Comparison of ENCODE assay signal across 18 mouse cellular contexts in the genomic region with DNA sequence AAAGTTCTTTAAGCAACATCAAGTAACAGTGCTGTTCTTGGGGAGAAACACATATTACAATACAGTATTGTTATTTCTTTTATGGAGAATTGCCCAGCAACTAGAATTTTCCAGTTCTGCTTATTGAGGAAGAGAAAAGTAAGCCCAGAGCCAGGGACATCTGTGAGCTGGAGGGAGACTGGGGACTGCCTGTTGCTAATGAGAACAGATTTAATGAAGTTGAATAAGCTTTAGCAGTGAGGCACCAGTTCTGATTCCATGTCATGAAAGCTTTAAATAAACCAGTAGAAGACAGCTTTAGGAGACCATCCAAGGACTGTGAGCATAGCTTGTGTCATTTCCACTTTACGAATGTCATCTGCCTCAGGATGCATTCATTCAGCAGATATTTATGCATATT.
"Had no signal": no experiment of that assay in that cellular context is flagged by ENCODE, and none has a peak within 500 bp of the region (broad histone marks: within the 10 kb centered on the region; RNA-seq: fewer than 3 reads in every experiment).

No protein-coding gene starts in this region.

- H3K27ac ChIP-seq: lung, embryonic 15.5 days; macrophage; midbrain, embryonic 12.5 days; neural tube, embryonic 12.5 days; stomach, embryonic 15.5 days; stomach, postnatal 0 days had no signal

- H3K4me2 ChIP-seq: lung, embryonic 15.5 days; midbrain, embryonic 12.5 days; neural tube, embryonic 12.5 days; stomach, embryonic 15.5 days had no signal

- H3K27me3 ChIP-seq: lung, embryonic 15.5 days; megakaryocyte, embryonic 14.5 days; midbrain, embryonic 12.5 days; neural tube, embryonic 12.5 days; stomach, embryonic 15.5 days had no signal

- H3K4me3 ChIP-seq: lung, embryonic 15.5 days; megakaryocyte, embryonic 14.5 days; midbrain, embryonic 12.5 days; neural tube, embryonic 12.5 days; stomach, embryonic 15.5 days had no signal

- H3K9me3 ChIP-seq: lung, embryonic 15.5 days; megakaryocyte, embryonic 14.5 days; midbrain, embryonic 12.5 days; neural tube, embryonic 12.5 days; stomach, embryonic 15.5 days had no signal

- DNase-seq: liver, postnatal 0 days; lung, adult 2 months; lung, postnatal 14 days; lung, postnatal 36 days; midbrain, embryonic 14.5 days; right cerebral cortex, postnatal 14 days; thymus, adult 2 months; thymus, postnatal 25 days; thymus, postnatal 4 days had no signal

- H3K9ac ChIP-seq: liver, postnatal 0 days; lung, embryonic 15.5 days; midbrain, embryonic 12.5 days; neural tube, embryonic 12.5 days; stomach, embryonic 15.5 days had no signal

- ATAC-seq: liver, postnatal 0 days; lung, postnatal 0 days; midbrain, embryonic 16.5 days had no signal

- H3K4me1 ChIP-seq: lung, embryonic 15.5 days; midbrain, embryonic 12.5 days; neural tube, embryonic 12.5 days; stomach, embryonic 15.5 days had no signal

- H3K36me3 ChIP-seq: lung, embryonic 15.5 days; midbrain, embryonic 12.5 days; neural tube, embryonic 12.5 days; stomach, embryonic 15.5 days had no signal
